Mouse (Mus musculus): ENCODE data around the gene Supt6.

DNA sequence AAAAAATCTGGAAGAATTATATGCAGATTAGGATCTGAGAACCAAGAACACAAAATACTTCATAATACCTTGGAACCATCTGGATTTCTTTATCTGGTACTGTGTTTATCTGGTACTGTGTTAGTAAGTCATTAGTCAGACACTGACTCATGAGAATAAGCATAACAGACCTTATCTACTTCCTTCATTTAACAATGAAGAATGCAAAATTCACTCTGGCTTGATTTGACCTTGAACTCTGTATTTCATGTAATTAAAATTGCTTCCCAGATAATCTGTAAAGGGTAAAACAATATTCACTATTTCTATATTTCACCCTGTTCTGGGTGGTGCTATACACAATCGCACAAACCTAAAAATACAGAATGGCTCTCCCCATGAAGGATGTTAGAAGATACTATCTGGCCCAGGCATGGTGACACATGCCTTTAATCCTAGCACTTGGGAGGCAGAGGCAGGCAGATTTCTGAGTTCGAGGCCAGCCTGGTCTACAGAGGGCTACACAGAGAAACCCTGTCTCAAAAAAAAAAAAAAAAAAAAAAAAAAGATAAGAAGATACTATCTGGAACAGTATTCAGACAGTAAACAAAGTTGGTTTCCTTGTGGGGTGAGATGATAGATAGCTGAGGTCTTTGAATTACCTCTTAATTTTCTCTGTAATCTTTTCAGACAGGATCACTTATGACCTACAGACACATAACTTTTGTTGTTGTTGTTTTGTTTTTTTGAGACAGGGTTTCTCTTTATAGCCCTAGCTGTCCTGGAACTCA, 14.9 kb upstream of the Supt6 start:
- TF ChIP-seq POLR2AphosphoS2 (IDR thresholded peaks at IDR 0.05; ENCODE audit: low read length) (no peak), ZMIZ1 (IDR thresholded peaks at IDR 0.05; ENCODE audit: low read depth, low read length) (no peak), GATA1 (IDR thresholded peaks at IDR 0.05; ENCODE audit: low read depth, low read length) (peak; percentile 93)
